Mouse (Mus musculus): ENCODE measurements at regions not wholly inside any gene's neighbourhood (a gene's known extent, or its start where the extent isn't known, plus 50 kb on each side); places are given as distances from the start of the nearest gene placed in this dataset.
"Not testable (repeated sequence)": the region's sequence is repeated elsewhere in the genome, so short reads cannot be mapped to it uniquely, and the experiment has no call there.

- TF ChIP-seq POLR2A (IDR thresholded peaks at IDR 0.05; ENCODE audit: low read depth, low read length); CTCF (IDR thresholded peaks at IDR 0.05; ENCODE audit: extremely low read depth, insufficient read depth, insufficient read length, insufficient replicate concordance): not testable (repeated sequence)
Observed at GRCm38 (mm10) chr13:12702111-12702803, 97.6 kb downstream of the Prl2c3 start.

All from spleen, adult 2 months (tissue).